Mouse (Mus musculus): Measurements from ENCODE around the gene Ror1. TPM values are rescaled to one million over a fixed set of nuclear protein-coding genes. Genes with fewer than 3 reads are reported as not detected.

Ror1 gene
- total RNA-seq, 2 experiments from 2014 or later: 1.1 to 1.4 TPM

GRCm38 (mm10) chr4:100114148-100114547 lies 18.6 kb downstream of the Ror1 start:
- no peak for DNase-seq (ENCODE audit: low spot score)

DNA sequence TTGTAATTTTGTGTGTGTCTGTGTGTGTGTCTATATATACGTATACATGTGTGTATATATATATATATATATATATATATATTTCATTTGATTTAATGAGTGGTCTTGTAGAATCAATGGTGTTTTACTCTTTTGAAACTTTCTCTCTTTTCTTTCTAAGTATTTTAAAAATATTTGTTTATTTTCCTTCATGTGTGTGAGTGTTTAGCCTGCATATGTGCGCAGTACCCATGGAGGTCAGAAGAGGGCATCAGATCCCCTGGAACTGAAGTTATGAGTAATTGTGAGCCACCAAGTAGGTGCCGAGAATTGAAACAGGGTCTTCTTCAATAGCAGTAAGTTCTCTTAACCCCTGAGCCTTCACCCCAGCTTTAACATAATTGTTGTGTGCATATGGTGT lies 20.8 kb downstream of the Ror1 start:
- no peak for DNase-seq (ENCODE audit: low spot score)

GRCm38 (mm10) chr4:100118676-100119075 lies 23.1 kb downstream of the Ror1 start:
- no peak for DNase-seq (ENCODE audit: low spot score)

DNA sequence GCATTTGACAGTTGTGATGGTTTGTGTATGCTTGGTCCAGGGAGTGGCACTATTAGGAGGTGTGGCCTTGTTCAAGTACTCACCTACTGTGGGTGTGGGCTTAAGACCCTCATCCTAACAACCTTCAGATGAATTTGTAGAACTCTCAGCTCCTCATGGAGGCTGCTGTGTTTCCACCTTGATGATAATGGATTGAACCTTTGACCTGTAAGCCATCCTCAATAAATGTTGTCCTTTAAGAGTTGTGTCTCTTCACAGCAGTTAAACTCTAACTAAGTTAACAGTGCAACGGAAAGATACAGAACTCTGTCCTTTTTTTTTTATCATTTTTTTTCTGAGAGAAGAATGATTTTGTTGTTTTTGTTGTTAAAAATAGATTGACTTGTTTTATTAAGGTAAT lies 23.8 kb downstream of the Ror1 start:
- DNase-seq (ENCODE audit: low spot score): no peak

DNA sequence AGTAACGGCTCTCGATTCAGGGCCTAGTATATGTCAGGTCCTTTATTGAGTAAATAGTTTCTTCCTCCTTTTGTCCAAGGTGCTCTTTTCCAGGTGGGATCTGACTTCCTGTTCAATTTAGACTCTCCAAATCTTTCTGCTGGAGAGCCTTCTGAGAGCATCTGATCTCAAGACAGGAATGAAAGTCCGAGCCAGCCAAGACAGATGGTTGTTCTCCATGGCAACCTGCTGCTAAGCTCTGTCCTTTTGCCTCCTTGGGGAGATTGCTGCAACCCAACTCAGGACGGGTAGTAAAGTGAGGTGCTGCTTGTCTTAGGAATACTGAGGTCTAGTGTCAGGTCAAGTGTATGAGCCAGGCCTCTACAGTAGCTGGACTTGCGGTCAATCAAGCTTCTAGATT lies 25.0 kb downstream of the Ror1 start:
- DNase-seq (ENCODE audit: low spot score): no peak

- DNase-seq (ENCODE audit: low spot score): no peak
These were observed 26.8 kb downstream of the Ror1 start for GRCm38 (mm10) chr4:100122436-100122835.

DNA sequence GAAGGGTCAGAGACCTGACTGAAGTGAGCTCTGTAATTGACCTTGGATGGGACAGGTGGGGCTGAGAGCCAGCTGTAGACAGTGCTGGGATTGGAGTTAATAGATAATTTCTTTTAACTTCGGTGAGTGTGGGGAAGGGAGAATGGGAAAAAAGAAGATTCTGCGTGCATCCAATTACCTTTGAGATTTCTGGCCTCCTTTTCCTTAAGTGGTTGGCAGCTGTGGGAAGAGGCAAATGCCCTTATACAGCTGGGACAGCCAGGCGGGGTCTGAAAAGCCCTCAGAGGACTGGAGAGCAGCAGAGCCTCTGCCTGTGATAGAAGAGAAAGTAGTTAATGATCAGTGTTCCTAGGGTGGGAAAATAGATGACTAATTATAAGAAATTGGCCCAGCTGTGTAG lies 27.9 kb downstream of the Ror1 start:
- DNase-seq (ENCODE audit: low spot score): no peak

DNA sequence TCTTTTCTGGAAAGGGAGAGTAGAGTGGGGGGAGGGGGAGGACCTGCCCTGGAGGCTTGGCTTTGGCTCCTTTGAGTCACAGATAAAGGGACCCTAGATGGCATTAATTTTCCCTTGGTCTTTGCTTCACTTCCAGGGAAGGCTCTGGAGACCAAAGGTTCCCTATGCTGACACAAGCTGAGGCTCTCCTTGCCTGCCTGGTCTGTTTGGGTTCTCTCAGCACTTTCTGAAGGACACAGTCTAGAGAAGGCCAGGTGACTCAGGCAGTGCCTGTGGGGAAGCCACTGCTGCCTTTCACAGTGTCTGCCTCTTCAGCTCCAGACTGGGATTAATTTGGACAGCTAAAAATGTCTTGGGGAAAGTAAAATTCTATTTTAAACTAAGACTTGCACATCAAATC lies 28.5 kb downstream of the Ror1 start:
- no peak for DNase-seq (ENCODE audit: low spot score)

GRCm38 (mm10) chr4:100124935-100125334 lies 29.3 kb downstream of the Ror1 start:
- DNase-seq (ENCODE audit: low spot score): no peak

- DNase-seq (ENCODE audit: low spot score): no peak
These were observed 31.1 kb downstream of the Ror1 start for GRCm38 (mm10) chr4:100126531-100127310.

GRCm38 (mm10) chr4:100128026-100128922 lies 32.7 kb downstream of the Ror1 start:
- no peak for DNase-seq (ENCODE audit: low spot score)

DNA sequence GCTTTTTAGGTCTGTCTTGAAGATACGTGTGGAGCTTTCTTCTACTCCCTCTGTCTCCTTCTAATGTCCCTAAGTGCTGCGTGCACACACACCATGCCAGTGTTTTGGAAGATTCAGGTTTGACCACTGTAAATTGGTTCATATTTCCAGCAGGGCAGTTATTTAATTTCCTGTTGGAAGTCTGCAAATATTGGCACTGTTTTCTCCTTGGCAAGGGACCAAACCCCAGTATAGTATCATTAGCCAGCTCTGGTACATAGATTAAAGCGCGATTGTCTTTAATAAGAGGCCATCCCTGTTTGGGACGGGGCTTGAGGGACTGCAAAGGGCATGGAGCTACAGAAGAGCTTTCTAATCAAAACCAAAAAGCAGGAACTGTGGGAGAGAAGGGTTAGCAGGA lies 33.6 kb downstream of the Ror1 start:
- peak; percentile 15 for DNase-seq (ENCODE audit: low spot score)

GRCm38 (mm10) chr4:100130771-100131475 lies 35.3 kb downstream of the Ror1 start:
- DNase-seq (ENCODE audit: low spot score): peak; percentile 28

- no peak for DNase-seq (ENCODE audit: low spot score)
These were observed 35.9 kb downstream of the Ror1 start for GRCm38 (mm10) chr4:100131488-100131887.

GRCm38 (mm10) chr4:100132261-100132660 lies 36.7 kb downstream of the Ror1 start:
- DNase-seq (ENCODE audit: low spot score): no peak

- DNase-seq (ENCODE audit: low spot score): no peak
These were observed 40.5 kb downstream of the Ror1 start for GRCm38 (mm10) chr4:100136046-100136445.

GRCm38 (mm10) chr4:100137102-100137835 lies 41.7 kb downstream of the Ror1 start:
- no peak for DNase-seq (ENCODE audit: low spot score)

DNA sequence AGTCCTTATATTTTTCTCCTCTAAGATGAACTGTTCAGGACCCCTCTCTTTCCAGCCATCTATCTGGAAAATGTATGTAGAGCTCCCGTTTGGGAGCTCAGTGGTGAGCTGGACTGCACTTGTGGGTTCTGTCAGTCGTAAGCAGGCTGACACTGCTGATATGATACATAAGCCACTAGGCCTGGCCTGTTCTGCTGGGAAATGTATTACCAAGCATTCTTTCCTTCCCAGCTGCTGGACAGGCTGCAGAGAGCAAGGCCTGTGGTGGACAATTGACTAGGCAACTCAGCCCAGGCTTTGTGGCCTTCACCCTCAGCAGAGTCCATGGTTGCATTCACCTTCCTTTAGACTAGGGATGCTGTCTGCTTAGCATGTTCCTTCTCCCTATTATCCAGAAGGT lies 46.0 kb downstream of the Ror1 start:
- no peak for DNase-seq (ENCODE audit: low spot score)

- no peak for DNase-seq (ENCODE audit: low spot score)
These were observed 49.2 kb downstream of the Ror1 start for GRCm38 (mm10) chr4:100144744-100145143.

DNA sequence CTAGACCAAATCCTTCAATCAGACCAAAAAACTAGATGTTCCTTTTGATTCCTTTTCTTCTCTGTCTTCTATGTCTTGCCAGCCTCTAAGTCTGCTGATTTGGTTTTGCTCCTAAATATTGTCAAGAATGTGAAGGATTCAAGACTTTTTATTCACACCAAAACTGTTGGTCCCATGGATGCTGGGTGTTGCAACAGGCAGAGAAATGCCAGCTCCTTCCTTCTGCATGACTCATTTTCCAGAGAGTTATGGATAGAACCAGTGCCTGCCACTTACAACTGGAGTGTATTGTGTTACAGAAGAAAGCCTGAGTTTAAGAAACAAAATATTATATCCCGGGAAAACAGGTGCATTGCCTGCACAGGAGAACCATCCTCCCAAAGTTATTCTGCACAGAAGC lies 55.2 kb downstream of the Ror1 start:
- no peak for DNase-seq (ENCODE audit: low spot score)

GRCm38 (mm10) chr4:100154560-100155130 lies 59.1 kb downstream of the Ror1 start:
- no peak for DNase-seq (ENCODE audit: low spot score)

All from gastrocnemius, adult 18-20 months (tissue).